ENCODE assay signal across 8 mouse cellular contexts in the genomic region with DNA sequence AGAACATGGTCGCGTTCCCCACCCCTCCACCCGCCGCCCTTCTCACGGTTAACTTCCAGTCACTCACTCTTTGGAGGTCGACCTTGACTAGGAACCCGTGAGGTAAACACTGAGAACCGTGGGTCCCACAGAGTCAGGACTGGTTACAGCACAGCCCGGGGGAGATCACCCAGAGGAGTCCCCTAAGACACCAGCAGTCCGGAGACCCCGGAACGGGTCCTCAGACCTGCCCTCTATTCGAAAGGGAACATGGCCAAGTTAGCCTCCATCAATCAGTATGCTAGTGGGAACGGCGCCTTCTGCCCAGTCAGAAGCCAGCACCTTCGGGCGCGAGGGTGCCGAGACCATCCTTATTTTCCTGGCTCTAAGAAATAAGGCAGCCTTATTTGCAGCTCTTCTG. TPM values are rescaled to one million over a fixed set of nuclear protein-coding genes. Genes with fewer than 3 reads are reported as not detected.
DNase-seq lines count a peak whose midpoint lies in the region; ATAC-seq and TF ChIP-seq lines count a peak whose summit lies in the region.

No protein-coding gene starts in this region.

- intact Hi-C loops in heart, postnatal 25 days (cut with DNase I): loop anchor here (2.0 kb wide), 1 partner anchor 15 kb away; no protein-coding TSS in a partner anchor
- intact Hi-C loops in left cerebral cortex, postnatal 25 days (cut with DNase I): no loop called here

- peak overlapping the region; percentile 99 for H3K27ac ChIP-seq in heart, embryonic 12.5 days (ENCODE audit: poor library complexity, severe bottlenecking)
- H3K27ac ChIP-seq in forebrain, embryonic 13.5 days: peak overlapping the region; percentile 93
- H3K27ac ChIP-seq in liver, embryonic 16.5 days (ENCODE audit: low read length): peak overlapping the region; percentile 99

- H3K9ac ChIP-seq in heart, embryonic 12.5 days: peak overlapping the region; percentile 97
- H3K9ac ChIP-seq in forebrain, embryonic 13.5 days: peak overlapping the region; percentile 82
- H3K9ac ChIP-seq in liver, embryonic 16.5 days (ENCODE audit: low read depth, low read length): peak overlapping the region; percentile 99

- peak overlapping the region; percentile 99 for H3K4me3 ChIP-seq in heart, embryonic 12.5 days
- peak overlapping the region; percentile 97 for H3K4me3 ChIP-seq in E14TG2a.4 (replicated peaks; ENCODE audit: low read length)
- peak overlapping the region; percentile 86 for H3K4me3 ChIP-seq in forebrain, embryonic 13.5 days
- peak overlapping the region; percentile 97 for H3K4me3 ChIP-seq in liver, embryonic 16.5 days (ENCODE audit: low read depth, low read length)

- no peaks in the 10 kb centered on the region for H3K27me3 ChIP-seq in heart, embryonic 12.5 days (replicated peaks)
- H3K27me3 ChIP-seq in E14TG2a.4 (ENCODE audit: insufficient read depth, low read length): no peaks in the 10 kb centered on the region
- H3K27me3 ChIP-seq in forebrain, embryonic 13.5 days: no peaks in the 10 kb centered on the region
- no peaks in the 10 kb centered on the region for H3K27me3 ChIP-seq in liver, embryonic 16.5 days (ENCODE audit: control insufficient read depth, insufficient read depth, low read depth, low read length)

- no peak for ATAC-seq in heart, embryonic 12.5 days (ENCODE audit: insufficient number of reproducible peaks, low FRiP score)
- ATAC-seq in forebrain, embryonic 13.5 days: peak; percentile 11
- no peak for ATAC-seq in liver, embryonic 16.5 days (ENCODE audit: low read depth)

- H3K36me3 ChIP-seq in heart, embryonic 12.5 days: peaks cover 39% of the 10 kb centered on the region
- peaks cover 48% of the 10 kb centered on the region for H3K36me3 ChIP-seq in E14TG2a.4 (ENCODE audit: insufficient read depth, low read length)
- H3K36me3 ChIP-seq in forebrain, embryonic 13.5 days (ENCODE audit: poor library complexity, severe bottlenecking): peaks cover 41% of the 10 kb centered on the region
- peaks cover 40% of the 10 kb centered on the region for H3K36me3 ChIP-seq in liver, embryonic 16.5 days (ENCODE audit: control insufficient read depth, insufficient read depth)

- no peak for TF ChIP-seq CTCF in E14TG2a.4 (conservative IDR thresholded peaks at IDR 0.05; ENCODE audit: low read length)

- under 1% methylated on average over 19 of the region's 19 CpGs for WGBS in heart, embryonic 12.5 days
- WGBS in forebrain, embryonic 13.5 days: under 1% methylated on average over 19 of the region's 19 CpGs
- WGBS in liver, embryonic 16.5 days (ENCODE audit: insufficient replicate concordance): under 1% methylated on average over 19 of the region's 19 CpGs

- H3K4me1 ChIP-seq in heart, embryonic 12.5 days (replicated peaks): peaks cover 17% of the 10 kb centered on the region
- H3K4me1 ChIP-seq in E14TG2a.4 (replicated peaks; ENCODE audit: low read depth, low read length): peaks cover 53% of the 10 kb centered on the region
- peaks cover 25% of the 10 kb centered on the region for H3K4me1 ChIP-seq in forebrain, embryonic 13.5 days
- H3K4me1 ChIP-seq in liver, embryonic 16.5 days (ENCODE audit: control insufficient read depth, low read depth, low read length): peaks cover 24% of the 10 kb centered on the region

- no peaks in the 10 kb centered on the region for H3K9me3 ChIP-seq in heart, embryonic 12.5 days (replicated peaks)
- no peaks in the 10 kb centered on the region for H3K9me3 ChIP-seq in E14TG2a.4 (ENCODE audit: low read length)
- H3K9me3 ChIP-seq in forebrain, embryonic 13.5 days (replicated peaks): no peaks in the 10 kb centered on the region
- no peaks in the 10 kb centered on the region for H3K9me3 ChIP-seq in liver, embryonic 16.5 days (replicated peaks; ENCODE audit: control insufficient read depth, low read length)

- peak overlapping the region; percentile 80 for H3K4me2 ChIP-seq in heart, embryonic 12.5 days
- H3K4me2 ChIP-seq in forebrain, embryonic 13.5 days: peak overlapping the region; percentile 88
- H3K4me2 ChIP-seq in liver, embryonic 16.5 days (ENCODE audit: low read depth, low read length): peak overlapping the region; percentile 64

- no peak for DNase-seq in heart, postnatal 25 days (ENCODE audit: low spot score)
- no peak for DNase-seq in left cerebral cortex, postnatal 25 days (ENCODE audit: low spot score in 2 of 2)
- no peak for DNase-seq in retina, embryonic 14.5 days (ENCODE audit: low spot score)
- no peak for DNase-seq in thymus, postnatal 14 days

RNA-seq across cellular contexts. Expression of gene Dazap2, which starts 1.1 kb away (rescaled TPM):
- polyA plus RNA-seq in heart, embryonic 12.5 days (2016; fragmentation: Nextera tagmentation; extraction: Ambion mirVana): 193 and 200 TPM in 2 replicates
- total RNA-seq in heart, postnatal 25 days (2021): 100 to 1,000 TPM; 145 to 156 TPM
- polyA plus RNA-seq in forebrain, embryonic 13.5 days (2015; fragmentation: Nextera tagmentation; extraction: Ambion mirVana): 190 and 192 TPM in 2 replicates
- 131 and 146 TPM in 2 replicates for polyA plus RNA-seq in liver, embryonic 16.5 days (2015; fragmentation: Nextera tagmentation; extraction: Ambion mirVana)
- total RNA-seq in left cerebral cortex, postnatal 25 days (2021): 100 to 1,000 TPM; 109 to 112 TPM

RNA-seq across cellular contexts. Expression of gene Pou6f1, which starts 16.4 kb away (rescaled TPM):
- polyA plus RNA-seq in heart, embryonic 12.5 days (2016; fragmentation: Nextera tagmentation; extraction: Ambion mirVana): 4.7 and 5.4 TPM in 2 replicates
- 10 to 100 TPM; 10.5 to 10.9 TPM for total RNA-seq in heart, postnatal 25 days (2021)
- polyA plus RNA-seq in forebrain, embryonic 13.5 days (2015; fragmentation: Nextera tagmentation; extraction: Ambion mirVana): 36.4 and 37.5 TPM in 2 replicates
- polyA plus RNA-seq in liver, embryonic 16.5 days (2015; fragmentation: Nextera tagmentation; extraction: Ambion mirVana): 0.18 and 0.50 TPM in 2 replicates
- total RNA-seq in left cerebral cortex, postnatal 25 days (2021): 100 to 1,000 TPM; 132 to 133 TPM

RNA-seq across cellular contexts. Expression of gene Smagp, which starts 20.5 kb away (rescaled TPM):
- polyA plus RNA-seq in heart, embryonic 12.5 days (2016; fragmentation: Nextera tagmentation; extraction: Ambion mirVana): 15.0 and 18.0 TPM in 2 replicates
- 10 to 100 TPM; 13.7 to 15.5 TPM for total RNA-seq in heart, postnatal 25 days (2021)
- 1.7 and 2.1 TPM in 2 replicates for polyA plus RNA-seq in forebrain, embryonic 13.5 days (2015; fragmentation: Nextera tagmentation; extraction: Ambion mirVana)
- polyA plus RNA-seq in liver, embryonic 16.5 days (2015; fragmentation: Nextera tagmentation; extraction: Ambion mirVana): 9.1 and 9.3 TPM in 2 replicates
- 1 to 10 TPM; 1.6 to 2.2 TPM for total RNA-seq in left cerebral cortex, postnatal 25 days (2021)

RNA-seq across cellular contexts. Expression of gene Bin2, which starts 53.1 kb away (rescaled TPM):
- polyA plus RNA-seq in heart, embryonic 12.5 days (2016; fragmentation: Nextera tagmentation; extraction: Ambion mirVana): 3.7 and 6.3 TPM in 2 replicates
- total RNA-seq in heart, postnatal 25 days (2021): 1 to 10 TPM; 1.2 to 1.7 TPM
- polyA plus RNA-seq in forebrain, embryonic 13.5 days (2015; fragmentation: Nextera tagmentation; extraction: Ambion mirVana): 1.3 and 1.7 TPM in 2 replicates
- polyA plus RNA-seq in liver, embryonic 16.5 days (2015; fragmentation: Nextera tagmentation; extraction: Ambion mirVana): 18.0 and 20.6 TPM in 2 replicates
- 1 to 10 TPM; 5.5 to 6.7 TPM for total RNA-seq in left cerebral cortex, postnatal 25 days (2021)
